17 mouse cellular contexts compared by ENCODE assay signal in the genomic region with DNA sequence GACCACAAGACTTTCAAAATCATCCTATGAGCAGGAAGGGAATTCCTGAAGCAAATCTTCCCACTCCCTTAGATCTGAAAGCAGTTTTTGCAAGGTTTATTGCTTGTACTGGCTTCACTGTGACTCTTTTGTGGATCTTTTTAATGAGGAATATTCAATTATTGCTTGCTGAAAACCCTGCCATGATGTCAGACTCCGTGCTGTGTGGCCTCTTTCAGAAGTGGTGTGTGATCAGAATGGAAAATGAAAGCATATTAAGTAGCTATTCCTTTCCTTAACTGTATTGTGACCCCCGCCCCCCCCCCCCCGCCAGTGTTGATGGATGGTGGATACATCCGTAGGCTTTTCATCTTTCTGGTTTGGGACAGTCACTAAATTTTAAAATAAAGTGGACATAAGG.
A peak's percentile ranks its signal among the peaks of the same experiment; 100 is the strongest.
DNase-seq lines count a peak whose midpoint lies in the region; ATAC-seq and TF ChIP-seq lines count a peak whose summit lies in the region.
"Had no signal": no experiment of that assay in that cellular context is flagged by ENCODE, and none has a peak within 500 bp of the region (broad histone marks: within the 10 kb centered on the region; RNA-seq: fewer than 3 reads in every experiment).

No protein-coding gene starts in this region.

- 47% methylated on average over 4 of the region's 4 CpGs for WGBS in hindbrain, embryonic 16.5 days
- WGBS in hindbrain, embryonic 13.5 days = 60% methylated on average over 4 of the region's 4 CpGs
- 58% methylated on average over 4 of the region's 4 CpGs for WGBS in midbrain, postnatal 0 days
- WGBS in midbrain, embryonic 15.5 days = 49% methylated on average over 4 of the region's 4 CpGs
- WGBS in forebrain, embryonic 15.5 days = 23% methylated on average over 4 of the region's 4 CpGs

- peak; percentile 22 for DNase-seq in midbrain, postnatal 0 days (ENCODE audit: low spot score)
- DNase-seq in liver = no peak
- DNase-seq: adrenal gland, adult 2 months; adrenal gland, postnatal 25 days; cerebellum, adult 8-10 months; cerebellum, postnatal 25 days; gastrocnemius, postnatal 36 days; heart, adult 11 months; heart, postnatal 4 days; kidney, adult 18-20 months had no signal

- ATAC-seq in hindbrain, embryonic 16.5 days = peak; percentile 45; the same call in 1 of the 2 replicates
- ATAC-seq in hindbrain, embryonic 13.5 days (ENCODE audit: low FRiP score) = no peak
- ATAC-seq in midbrain, postnatal 0 days (ENCODE audit: low FRiP score) = peak; percentile 31; the same call in 1 of the 2 replicates
- no peak; the same call in 1 of the 2 replicates for ATAC-seq in midbrain, embryonic 15.5 days (replicated peaks)
- peak; percentile 60; the same call in 1 of the 2 replicates for ATAC-seq in forebrain, embryonic 15.5 days (replicated peaks)
- ATAC-seq: intestine, embryonic 15.5 days had no signal

- TF ChIP-seq CTCF in midbrain, postnatal 0 days (IDR thresholded peaks at IDR 0.05) = no peak

- no peaks in the 10 kb centered on the region for H3K9me3 ChIP-seq in hindbrain, embryonic 16.5 days (ENCODE audit: control insufficient read depth, low read length)
- H3K9me3 ChIP-seq in hindbrain, embryonic 13.5 days = no peaks in the 10 kb centered on the region
- H3K9me3 ChIP-seq in midbrain, postnatal 0 days (ENCODE audit: low read length) = no peaks in the 10 kb centered on the region
- H3K9me3 ChIP-seq in midbrain, embryonic 15.5 days = no peaks in the 10 kb centered on the region
- H3K9me3 ChIP-seq in forebrain, embryonic 15.5 days = no peaks in the 10 kb centered on the region
- H3K9me3 ChIP-seq: embryonic facial prominence, embryonic 12.5 days; heart, embryonic 13.5 days; intestine, embryonic 15.5 days had no signal

- no peaks in the 10 kb centered on the region for H3K36me3 ChIP-seq in hindbrain, embryonic 16.5 days (ENCODE audit: control insufficient read depth, insufficient read depth, low read length)
- H3K36me3 ChIP-seq in hindbrain, embryonic 13.5 days = no peaks in the 10 kb centered on the region
- H3K36me3 ChIP-seq in midbrain, postnatal 0 days (ENCODE audit: insufficient read depth, low read length) = no peaks in the 10 kb centered on the region
- no peaks in the 10 kb centered on the region for H3K36me3 ChIP-seq in midbrain, embryonic 15.5 days (replicated peaks)
- H3K36me3 ChIP-seq in forebrain, embryonic 15.5 days = no peaks in the 10 kb centered on the region
- H3K36me3 ChIP-seq: embryonic facial prominence, embryonic 12.5 days; heart, embryonic 13.5 days; intestine, embryonic 15.5 days had no signal

- no peak overlapping the region for H3K9ac ChIP-seq in hindbrain, embryonic 16.5 days (ENCODE audit: low read depth, low read length)
- no peak overlapping the region for H3K9ac ChIP-seq in hindbrain, embryonic 13.5 days
- no peak overlapping the region for H3K9ac ChIP-seq in midbrain, postnatal 0 days (replicated peaks; ENCODE audit: low read length, poor library complexity, severe bottlenecking)
- no peak overlapping the region for H3K9ac ChIP-seq in midbrain, embryonic 15.5 days
- no peak overlapping the region for H3K9ac ChIP-seq in forebrain, embryonic 15.5 days (replicated peaks)
- H3K9ac ChIP-seq: embryonic facial prominence, embryonic 12.5 days; heart, embryonic 13.5 days; intestine, embryonic 15.5 days had no signal

- no peak overlapping the region for H3K4me2 ChIP-seq in hindbrain, embryonic 16.5 days (ENCODE audit: low read length)
- no peak overlapping the region for H3K4me2 ChIP-seq in hindbrain, embryonic 13.5 days
- no peak overlapping the region for H3K4me2 ChIP-seq in midbrain, postnatal 0 days (ENCODE audit: low read depth, low read length, poor library complexity, severe bottlenecking)
- no peak overlapping the region for H3K4me2 ChIP-seq in midbrain, embryonic 15.5 days
- no peak overlapping the region for H3K4me2 ChIP-seq in forebrain, embryonic 15.5 days (replicated peaks)
- H3K4me2 ChIP-seq: embryonic facial prominence, embryonic 12.5 days; heart, embryonic 13.5 days; intestine, embryonic 15.5 days had no signal

- H3K27ac ChIP-seq in hindbrain, embryonic 16.5 days (ENCODE audit: low read depth, low read length) = no peak overlapping the region
- no peak overlapping the region for H3K27ac ChIP-seq in hindbrain, embryonic 13.5 days
- H3K27ac ChIP-seq in midbrain, postnatal 0 days (ENCODE audit: low read depth, low read length) = no peak overlapping the region
- H3K27ac ChIP-seq in midbrain, embryonic 15.5 days = no peak overlapping the region
- no peak overlapping the region for H3K27ac ChIP-seq in forebrain, embryonic 15.5 days (replicated peaks)
- H3K27ac ChIP-seq: embryonic facial prominence, embryonic 12.5 days; heart, embryonic 13.5 days; intestine, embryonic 15.5 days had no signal

- H3K4me1 ChIP-seq in hindbrain, embryonic 16.5 days (ENCODE audit: control insufficient read depth, insufficient read depth, low read depth, low read length) = peaks cover 3% of the 10 kb centered on the region
- no peaks in the 10 kb centered on the region for H3K4me1 ChIP-seq in hindbrain, embryonic 13.5 days (replicated peaks)
- H3K4me1 ChIP-seq in midbrain, postnatal 0 days (ENCODE audit: insufficient read depth, low read length) = 0 out of 2 replicates have a peak, but pooled peaks cover 2% of the 10 kb centered on the region
- H3K4me1 ChIP-seq in midbrain, embryonic 15.5 days = peaks cover 3% of the 10 kb centered on the region; the same call in 1 of the 2 replicates
- H3K4me1 ChIP-seq in forebrain, embryonic 15.5 days = peaks cover 14% of the 10 kb centered on the region
- H3K4me1 ChIP-seq: embryonic facial prominence, embryonic 12.5 days; intestine, embryonic 15.5 days had no signal

- H3K4me3 ChIP-seq in hindbrain, embryonic 16.5 days (ENCODE audit: low read length) = no peak overlapping the region
- H3K4me3 ChIP-seq in hindbrain, embryonic 13.5 days = no peak overlapping the region
- no peak overlapping the region for H3K4me3 ChIP-seq in midbrain, postnatal 0 days (ENCODE audit: low read depth, low read length)
- H3K4me3 ChIP-seq in midbrain, embryonic 15.5 days = no peak overlapping the region
- no peak overlapping the region for H3K4me3 ChIP-seq in forebrain, embryonic 15.5 days
- H3K4me3 ChIP-seq: embryonic facial prominence, embryonic 12.5 days; heart, embryonic 13.5 days; intestine, embryonic 15.5 days had no signal

- no peaks in the 10 kb centered on the region for H3K27me3 ChIP-seq in hindbrain, embryonic 16.5 days (replicated peaks; ENCODE audit: control insufficient read depth, insufficient read depth, low read length)
- H3K27me3 ChIP-seq in hindbrain, embryonic 13.5 days = no peaks in the 10 kb centered on the region
- no peaks in the 10 kb centered on the region for H3K27me3 ChIP-seq in midbrain, postnatal 0 days (ENCODE audit: insufficient read depth, low read length)
- H3K27me3 ChIP-seq in midbrain, embryonic 15.5 days (replicated peaks) = no peaks in the 10 kb centered on the region
- no peaks in the 10 kb centered on the region for H3K27me3 ChIP-seq in forebrain, embryonic 15.5 days
- H3K27me3 ChIP-seq: embryonic facial prominence, embryonic 12.5 days; heart, embryonic 13.5 days; intestine, embryonic 15.5 days had no signal

Comparison
In these comparisons a context has a peak if more than half of its experiments do, and no peak if none do; other contexts are left out.
1. ATAC-seq: peak in hindbrain, embryonic 16.5 days (single experiment), midbrain, postnatal 0 days (single experiment) and forebrain, embryonic 15.5 days (single experiment); none in hindbrain, embryonic 13.5 days (single experiment) and midbrain, embryonic 15.5 days (single experiment).